Mouse (Mus musculus): Measurements from ENCODE around the gene Fam72a.

- TF ChIP-seq USF1 (IDR thresholded peaks at IDR 0.05; ENCODE audit: low read depth) (no peak), MYOG (IDR thresholded peaks at IDR 0.05; ENCODE audit: control insufficient read depth in 1 of 3, insufficient read depth in 1 of 3, insufficient read length in 2 of 3, low read depth in 2 of 3) (no peak), CEBPB (IDR thresholded peaks at IDR 0.05; ENCODE audit: insufficient read depth, poor library complexity, severe bottlenecking) (no peak), POLR2AphosphoS2 (IDR thresholded peaks at IDR 0.05; ENCODE audit: insufficient read length, low read depth) (no peak), POLR2A (IDR thresholded peaks at IDR 0.05; ENCODE audit: insufficient read length, low read depth) (no peak), TCF12 (IDR thresholded peaks at IDR 0.05; ENCODE audit: insufficient read depth, poor library complexity, severe bottlenecking) (no peak), REST (IDR thresholded peaks at IDR 0.05; ENCODE audit: insufficient read depth, insufficient read length) (no peak), MAX (IDR thresholded peaks at IDR 0.05; ENCODE audit: low read depth) (no peak), SRF (IDR thresholded peaks at IDR 0.05; ENCODE audit: control insufficient read depth, insufficient read length, low read depth) (no peak)
These were observed 13.1 kb downstream of the Fam72a start for GRCm38 (mm10) chr1:131540795-131541194.

Data from myocyte (in vitro differentiated cells).